Comparison of ENCODE assay signal across 9 mouse cellular contexts in the genomic region with DNA sequence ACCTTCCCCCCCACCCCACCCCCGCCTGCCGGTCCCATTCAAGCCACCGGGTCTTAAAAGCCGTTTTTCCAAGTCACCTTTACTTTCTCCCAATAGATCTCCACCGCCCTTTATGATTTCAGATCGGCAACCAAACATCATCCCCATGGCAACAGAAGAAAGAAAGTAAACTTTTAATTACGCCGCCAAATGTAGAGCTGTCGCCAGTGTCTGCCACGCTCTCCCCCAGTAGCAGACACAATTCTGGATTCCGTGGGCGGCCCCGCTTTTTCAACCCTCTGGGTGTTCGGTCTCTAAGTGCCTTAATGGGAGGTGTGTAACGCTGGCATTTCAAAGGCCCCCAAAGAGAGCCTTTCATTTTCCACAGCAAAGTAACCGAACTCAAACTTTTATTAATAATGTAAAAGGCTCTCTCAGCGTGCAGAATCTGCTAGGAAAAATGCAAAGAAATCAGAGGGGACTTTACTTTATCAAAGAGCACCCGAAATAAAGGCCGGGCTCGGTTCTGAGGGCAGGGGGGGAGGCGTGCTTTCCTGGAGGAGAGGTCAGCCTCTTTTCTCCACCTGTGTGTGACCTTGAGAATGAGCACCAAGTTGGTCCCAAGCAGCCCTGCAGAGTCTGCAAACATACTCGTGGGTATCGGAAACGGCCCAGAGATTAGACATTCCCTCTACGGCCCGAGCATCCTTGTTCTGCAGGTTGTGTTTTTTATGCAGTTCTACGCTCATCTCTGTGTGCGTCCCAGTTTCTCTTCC. TPM values are rescaled to one million over a fixed set of nuclear protein-coding genes. Genes with fewer than 3 reads are reported as not detected.
DNase-seq lines count a peak whose midpoint lies in the region; ATAC-seq and TF ChIP-seq lines count a peak whose summit lies in the region.
"Had no signal": no experiment of that assay in that cellular context is flagged by ENCODE, and none has a peak within 500 bp of the region (broad histone marks: within the 10 kb centered on the region; RNA-seq: fewer than 3 reads in every experiment).

No protein-coding gene starts in this region.

- H3K4me1 ChIP-seq in heart, embryonic 13.5 days = peaks cover 7% of the 10 kb centered on the region; the same call in 1 of the 2 replicates
- H3K4me1 ChIP-seq in E14TG2a.4 (replicated peaks; ENCODE audit: low read depth, low read length) = peaks cover 24% of the 10 kb centered on the region
- H3K4me1 ChIP-seq in forebrain, embryonic 11.5 days (replicated peaks; ENCODE audit: control insufficient read depth, insufficient read depth, low read length) = peaks cover 4% of the 10 kb centered on the region; the same call in 1 of the 2 replicates
- H3K4me1 ChIP-seq in liver, embryonic 13.5 days (replicated peaks) = no peaks in the 10 kb centered on the region

- no peak for TF ChIP-seq CTCF in E14TG2a.4 (conservative IDR thresholded peaks at IDR 0.05; ENCODE audit: low read length)

- peak overlapping the region; percentile 59 for H3K4me2 ChIP-seq in heart, embryonic 13.5 days
- peak overlapping the region; percentile 30 for H3K4me2 ChIP-seq in forebrain, embryonic 11.5 days (ENCODE audit: low read depth, low read length, severe bottlenecking)
- 0 out of 2 replicates have a peak overlapping the region, but pooled peaks have one; percentile 4 for H3K4me2 ChIP-seq in liver, embryonic 13.5 days

- no peak overlapping the region for H3K9ac ChIP-seq in heart, embryonic 13.5 days
- no peak overlapping the region for H3K9ac ChIP-seq in forebrain, embryonic 11.5 days (ENCODE audit: low read length)
- H3K9ac ChIP-seq in liver, embryonic 13.5 days = no peak overlapping the region

- no peaks in the 10 kb centered on the region for H3K36me3 ChIP-seq in heart, embryonic 13.5 days
- H3K36me3 ChIP-seq in E14TG2a.4 (ENCODE audit: insufficient read depth, low read length) = no peaks in the 10 kb centered on the region
- H3K36me3 ChIP-seq in forebrain, embryonic 11.5 days (ENCODE audit: control insufficient read depth, insufficient read depth, low read length) = no peaks in the 10 kb centered on the region
- no peaks in the 10 kb centered on the region for H3K36me3 ChIP-seq in liver, embryonic 13.5 days

- peaks cover 36% of the 10 kb centered on the region for H3K27me3 ChIP-seq in heart, embryonic 13.5 days (replicated peaks)
- peaks cover 54% of the 10 kb centered on the region for H3K27me3 ChIP-seq in E14TG2a.4 (ENCODE audit: insufficient read depth, low read length)
- H3K27me3 ChIP-seq in forebrain, embryonic 11.5 days (ENCODE audit: control insufficient read depth, insufficient read depth, low read length) = peaks cover 8% of the 10 kb centered on the region; the same call in 1 of the 2 replicates
- H3K27me3 ChIP-seq in liver, embryonic 13.5 days = peaks cover 22% of the 10 kb centered on the region

- no peak for DNase-seq in heart, adult 9 months (ENCODE audit: low spot score in 2 of 2)
- peak; percentile 67 for DNase-seq in forebrain, embryonic 11.5 days (ENCODE audit: low spot score)
- no peak for DNase-seq in liver, embryonic 13.5 days
- DNase-seq in MN1 (ENCODE audit: low spot score) = no peak
- no peak for DNase-seq in B cell, adult 2 months
- no peak for DNase-seq in cerebellum, postnatal 36 days

- H3K27ac ChIP-seq in heart, embryonic 13.5 days (replicated peaks) = no peak overlapping the region
- H3K27ac ChIP-seq in forebrain, embryonic 11.5 days (ENCODE audit: low read depth, low read length) = no peak overlapping the region
- H3K27ac ChIP-seq in liver, embryonic 13.5 days = no peak overlapping the region
- H3K27ac ChIP-seq: macrophage had no signal

- ATAC-seq in heart, embryonic 13.5 days (ENCODE audit: extremely low read depth, insufficient number of reproducible peaks, low FRiP score, low TSS enrichment) = no peak
- no peak for ATAC-seq in forebrain, embryonic 11.5 days (replicated peaks; ENCODE audit: low FRiP score)
- ATAC-seq in liver, embryonic 13.5 days (ENCODE audit: low read depth) = no peak

- no peaks in the 10 kb centered on the region for H3K9me3 ChIP-seq in heart, embryonic 13.5 days
- peaks cover 11% of the 10 kb centered on the region for H3K9me3 ChIP-seq in E14TG2a.4 (ENCODE audit: low read length)
- H3K9me3 ChIP-seq in forebrain, embryonic 11.5 days (ENCODE audit: control insufficient read depth, low read length) = no peaks in the 10 kb centered on the region
- H3K9me3 ChIP-seq in liver, embryonic 13.5 days (replicated peaks) = no peaks in the 10 kb centered on the region

- 11% methylated on average over 28 of the region's 28 CpGs for WGBS in heart, embryonic 13.5 days
- 5% methylated on average over 28 of the region's 28 CpGs for WGBS in forebrain, embryonic 11.5 days
- WGBS in liver, embryonic 13.5 days (ENCODE audit: insufficient replicate concordance) = 24% methylated on average over 28 of the region's 28 CpGs

- peak overlapping the region; percentile 33 for H3K4me3 ChIP-seq in heart, embryonic 13.5 days
- peak overlapping the region; percentile 50 for H3K4me3 ChIP-seq in E14TG2a.4 (replicated peaks; ENCODE audit: low read length)
- H3K4me3 ChIP-seq in forebrain, embryonic 11.5 days (ENCODE audit: low read depth, low read length) = peak overlapping the region; percentile 3; the same call in 1 of the 2 replicates
- no peak overlapping the region for H3K4me3 ChIP-seq in liver, embryonic 13.5 days (replicated peaks)

RNA-seq across cellular contexts. Expression of gene Fzd10, which starts 48.3 kb away (rescaled TPM):
- polyA plus RNA-seq in heart, embryonic 13.5 days (2015; fragmentation: Nextera tagmentation; extraction: Ambion mirVana) = 0.36 and 0.39 TPM in 2 replicates
- 6.1 and 6.6 TPM in 2 replicates for polyA plus RNA-seq in forebrain, embryonic 11.5 days (2014; fragmentation: Nextera tagmentation; extraction: Ambion mirVana)
- 0.02 TPM in 1 of 2 replicates, not detected in the other for polyA plus RNA-seq in liver, embryonic 13.5 days (2015; fragmentation: Nextera tagmentation; extraction: Ambion mirVana)
- polyA plus RNA-seq: macrophage had no signal

Comparison
In these comparisons a context has a peak if more than half of its experiments do, and no peak if none do; other contexts are left out.
1. H3K4me2 ChIP-seq: peak in every context shown above with its lines; median percentile 59 in heart, embryonic 13.5 days; 30 in forebrain, embryonic 11.5 days; 4 in liver, embryonic 13.5 days.